Mouse (Mus musculus) v-Abl transformed pro-B cells (cell line): ENCODE results near the gene Gm49342.

Experiments used
- in situ Hi-C, 2 experiments: fragments of 400-800 bp; cut with MboI; formaldehyde crosslinking; loops; one replicate each; pipeline ENCODE4 v1.15.1; 2025; ENCODE audit not compliant: unreplicated experiment in 2 of 2

Gene Gm49342

GRCm38 (mm10) chr14:50976674-50977073, 32.4 kb downstream of the Gm49342 start:
- in situ Hi-C loops, result loop anchor here in 1 of 2 experiments (5.0 kb wide), 1 partner anchor 86 kb away; no protein-coding TSS in a partner anchor

- in situ Hi-C loops, result loop anchor here in 1 of 2 experiments (5.0 kb wide), 1 partner anchor 84 kb away; no protein-coding TSS in a partner anchor
Measured at GRCm38 (mm10) chr14:50978451-50978850, 34.1 kb downstream of the Gm49342 start.

- in situ Hi-C loops, result loop anchor here in 1 of 2 experiments (5.0 kb wide), 1 partner anchor 83 kb away; no protein-coding TSS in a partner anchor
Measured at GRCm38 (mm10) chr14:50979631-50980030, 35.3 kb downstream of the Gm49342 start.

GRCm38 (mm10) chr14:50981207-50981606, 36.9 kb downstream of the Gm49342 start:
- in situ Hi-C loops, result no loop called here

GRCm38 (mm10) chr14:50981837-50982236, 37.5 kb downstream of the Gm49342 start:
- in situ Hi-C loops, result no loop called here

GRCm38 (mm10) chr14:50987668-50988067, 43.4 kb downstream of the Gm49342 start:
- in situ Hi-C loops, result no loop called here

- in situ Hi-C loops, result no loop called here
Measured at GRCm38 (mm10) chr14:50991037-50991436, 46.7 kb downstream of the Gm49342 start.

GRCm38 (mm10) chr14:50997088-50997487, 52.8 kb downstream of the Gm49342 start:
- in situ Hi-C loops, result no loop called here

- in situ Hi-C loops, result no loop called here
Measured at GRCm38 (mm10) chr14:50997999-50998666, 53.8 kb downstream of the Gm49342 start.

- in situ Hi-C loops, result no loop called here
Measured at GRCm38 (mm10) chr14:51007152-51007801, 63.0 kb downstream of the Gm49342 start, which contains the start of gene Rnase10. Gene Rnase10, plus strand, starts transcription at chr14:51007751.

GRCm38 (mm10) chr14:51007914-51008713, 63.8 kb downstream of the Gm49342 start:
- in situ Hi-C loops, result no loop called here

GRCm38 (mm10) chr14:51008781-51009180, 64.5 kb downstream of the Gm49342 start:
- in situ Hi-C loops, result no loop called here

- in situ Hi-C loops, result no loop called here
Measured at GRCm38 (mm10) chr14:51009572-51009971, 65.3 kb downstream of the Gm49342 start.
